ENCODE assay signal across 25 mouse cellular contexts in the genomic region with DNA sequence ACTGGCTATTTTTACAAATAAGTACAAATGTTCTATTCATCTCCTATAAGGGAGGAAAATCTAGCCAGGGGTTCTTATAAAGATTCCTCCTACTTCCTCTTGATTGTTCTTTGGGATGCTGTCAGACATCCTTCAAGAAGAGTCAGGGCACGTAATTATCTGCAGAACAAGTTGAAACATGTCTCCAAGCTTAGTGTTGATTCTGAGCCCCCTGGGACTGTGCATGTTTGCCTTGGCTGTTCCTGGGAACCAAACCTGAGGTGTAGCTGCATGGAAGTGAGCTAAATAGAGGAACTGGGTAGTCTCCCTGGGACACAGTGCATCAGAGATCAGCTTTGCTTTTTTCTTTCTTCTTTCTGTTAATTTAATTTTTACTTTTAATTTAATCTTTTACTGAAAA.
A peak's percentile ranks its signal among the peaks of the same experiment; 100 is the strongest.
DNase-seq lines count a peak whose midpoint lies in the region; ATAC-seq lines count a peak whose summit lies in the region.
"Had no signal": no experiment of that assay in that cellular context is flagged by ENCODE, and none has a peak within 500 bp of the region (broad histone marks: within the 10 kb centered on the region; RNA-seq: fewer than 3 reads in every experiment).

No protein-coding gene starts in this region.

- H3K9ac ChIP-seq in embryonic facial prominence, embryonic 11.5 days (replicated peaks; ENCODE audit: low read length) = no peak overlapping the region
- no peak overlapping the region for H3K9ac ChIP-seq in midbrain, embryonic 14.5 days (replicated peaks; ENCODE audit: low read length)
- H3K9ac ChIP-seq in midbrain, embryonic 11.5 days (ENCODE audit: low read length) = no peak overlapping the region
- H3K9ac ChIP-seq: embryonic facial prominence, embryonic 15.5 days; heart, embryonic 13.5 days; hindbrain, embryonic 12.5 days had no signal

- peak; percentile 7 for DNase-seq in embryonic facial prominence, embryonic 11.5 days (ENCODE audit: low spot score)
- no peak for DNase-seq in embryonic facial prominence, embryonic 10.5 days (ENCODE audit: low spot score)
- DNase-seq in midbrain, embryonic 14.5 days = peak; percentile 28
- no peak for DNase-seq in midbrain, embryonic 11.5 days (ENCODE audit: low spot score, missing footprints)
- peak; percentile 39 for DNase-seq in embryo, embryonic 10.5 days (ENCODE audit: low spot score)
- DNase-seq in mesoderm, embryonic 11.5 days (ENCODE audit: low read depth, low spot score) = peak; percentile 30
- no peak for DNase-seq in lung, postnatal 10 days
- no peak for DNase-seq in left cerebral cortex, postnatal 4 days
- DNase-seq: adrenal gland, postnatal 25 days; B cell, adult 2 months; cerebellum, adult 11 months; cerebellum, adult 8-10 months; cerebellum, postnatal 25 days; gastrocnemius, postnatal 14 days; heart, postnatal 36 days; kidney, adult 11 months had no signal

- H3K9me3 ChIP-seq in embryonic facial prominence, embryonic 11.5 days (replicated peaks; ENCODE audit: control insufficient read depth, low read length) = no peaks in the 10 kb centered on the region
- no peaks in the 10 kb centered on the region for H3K9me3 ChIP-seq in embryonic facial prominence, embryonic 10.5 days
- H3K9me3 ChIP-seq in midbrain, embryonic 14.5 days (ENCODE audit: control insufficient read depth, low read length) = no peaks in the 10 kb centered on the region
- H3K9me3 ChIP-seq in midbrain, embryonic 11.5 days (ENCODE audit: control insufficient read depth, low read length) = no peaks in the 10 kb centered on the region
- H3K9me3 ChIP-seq: embryonic facial prominence, embryonic 15.5 days; forebrain, embryonic 10.5 days; heart, embryonic 13.5 days; hindbrain, embryonic 12.5 days had no signal

- no peak for ATAC-seq in embryonic facial prominence, embryonic 11.5 days (replicated peaks; ENCODE audit: insufficient number of reproducible peaks, low FRiP score, low TSS enrichment, low read depth)
- no peak for ATAC-seq in midbrain, embryonic 14.5 days (ENCODE audit: low FRiP score, low TSS enrichment)
- ATAC-seq in midbrain, embryonic 11.5 days (ENCODE audit: low FRiP score) = no peak
- ATAC-seq: activated CD4-positive, CD25-positive, alpha-beta regulatory T cell, adult 4 months; CD4-positive, CD25-positive, alpha-beta regulatory T cell, adult 4 months; forebrain, embryonic 16.5 days; hindbrain, postnatal 0 days had no signal

- H3K4me3 ChIP-seq in embryonic facial prominence, embryonic 11.5 days (ENCODE audit: low read depth, low read length) = no peak overlapping the region
- no peak overlapping the region for H3K4me3 ChIP-seq in embryonic facial prominence, embryonic 10.5 days
- H3K4me3 ChIP-seq in midbrain, embryonic 14.5 days (replicated peaks; ENCODE audit: low read depth, low read length) = no peak overlapping the region
- no peak overlapping the region for H3K4me3 ChIP-seq in midbrain, embryonic 11.5 days (ENCODE audit: low read depth, low read length)
- H3K4me3 ChIP-seq: embryonic facial prominence, embryonic 15.5 days; erythroblast, embryonic 14.5 days; forebrain, embryonic 10.5 days; heart, embryonic 13.5 days; hindbrain, embryonic 12.5 days had no signal

- intact Hi-C loops in left cerebral cortex, postnatal 4 days (cut with DNase I) = no loop called here

- no peaks in the 10 kb centered on the region for H3K36me3 ChIP-seq in embryonic facial prominence, embryonic 11.5 days (replicated peaks; ENCODE audit: control insufficient read depth, insufficient read depth, low read depth, low read length)
- H3K36me3 ChIP-seq in embryonic facial prominence, embryonic 10.5 days (replicated peaks) = no peaks in the 10 kb centered on the region
- H3K36me3 ChIP-seq in midbrain, embryonic 14.5 days (ENCODE audit: control insufficient read depth, insufficient read depth, low read length) = no peaks in the 10 kb centered on the region
- H3K36me3 ChIP-seq in midbrain, embryonic 11.5 days (ENCODE audit: control insufficient read depth, insufficient read depth, low read length) = no peaks in the 10 kb centered on the region
- H3K36me3 ChIP-seq: embryonic facial prominence, embryonic 15.5 days; forebrain, embryonic 10.5 days; heart, embryonic 13.5 days; hindbrain, embryonic 12.5 days had no signal

- WGBS in embryonic facial prominence, embryonic 11.5 days = 23% methylated on average over 1 of the region's 1 CpGs
- WGBS in embryonic facial prominence, embryonic 10.5 days = 29% methylated on average over 1 of the region's 1 CpGs
- WGBS in midbrain, embryonic 14.5 days = 59% methylated on average over 1 of the region's 1 CpGs
- 71% methylated on average over 1 of the region's 1 CpGs for WGBS in midbrain, embryonic 11.5 days

- no peak overlapping the region for H3K4me2 ChIP-seq in embryonic facial prominence, embryonic 11.5 days (ENCODE audit: low read depth, low read length)
- H3K4me2 ChIP-seq in midbrain, embryonic 14.5 days (ENCODE audit: low read length) = no peak overlapping the region
- no peak overlapping the region for H3K4me2 ChIP-seq in midbrain, embryonic 11.5 days
- H3K4me2 ChIP-seq: embryonic facial prominence, embryonic 15.5 days; heart, embryonic 13.5 days; hindbrain, embryonic 12.5 days had no signal

- H3K27ac ChIP-seq in embryonic facial prominence, embryonic 11.5 days (replicated peaks; ENCODE audit: low read depth, low read length) = no peak overlapping the region
- no peak overlapping the region for H3K27ac ChIP-seq in embryonic facial prominence, embryonic 10.5 days (replicated peaks)
- H3K27ac ChIP-seq in midbrain, embryonic 14.5 days (replicated peaks; ENCODE audit: low read depth, low read length) = no peak overlapping the region
- no peak overlapping the region for H3K27ac ChIP-seq in midbrain, embryonic 11.5 days (ENCODE audit: low read depth, low read length)
- H3K27ac ChIP-seq: embryonic facial prominence, embryonic 15.5 days; forebrain, embryonic 10.5 days; heart, embryonic 13.5 days; hindbrain, embryonic 12.5 days; hindbrain, postnatal 0 days had no signal

- H3K27me3 ChIP-seq in embryonic facial prominence, embryonic 11.5 days (ENCODE audit: control insufficient read depth, insufficient read depth, low read length) = no peaks in the 10 kb centered on the region
- no peaks in the 10 kb centered on the region for H3K27me3 ChIP-seq in embryonic facial prominence, embryonic 10.5 days (replicated peaks; ENCODE audit: low read depth, poor library complexity, severe bottlenecking)
- no peaks in the 10 kb centered on the region for H3K27me3 ChIP-seq in midbrain, embryonic 14.5 days (ENCODE audit: control insufficient read depth, insufficient read depth, low read length)
- no peaks in the 10 kb centered on the region for H3K27me3 ChIP-seq in midbrain, embryonic 11.5 days (ENCODE audit: control insufficient read depth, insufficient read depth, low read length)
- H3K27me3 ChIP-seq: embryonic facial prominence, embryonic 15.5 days; heart, embryonic 13.5 days; hindbrain, embryonic 12.5 days had no signal

- H3K4me1 ChIP-seq in embryonic facial prominence, embryonic 11.5 days (ENCODE audit: control insufficient read depth, insufficient read depth, low read length) = no peaks in the 10 kb centered on the region
- peaks cover 4% of the 10 kb centered on the region; the same call in 1 of the 2 replicates for H3K4me1 ChIP-seq in embryonic facial prominence, embryonic 10.5 days
- H3K4me1 ChIP-seq in midbrain, embryonic 14.5 days (ENCODE audit: control insufficient read depth, insufficient read depth, low read length) = no peaks in the 10 kb centered on the region
- H3K4me1 ChIP-seq in midbrain, embryonic 11.5 days (ENCODE audit: control insufficient read depth, insufficient read depth, low read length) = no peaks in the 10 kb centered on the region
- H3K4me1 ChIP-seq: embryonic facial prominence, embryonic 15.5 days; forebrain, embryonic 10.5 days; heart, embryonic 13.5 days; hindbrain, embryonic 12.5 days had no signal

Comparison
In these comparisons a context has a peak if more than half of its experiments do, and no peak if none do; other contexts are left out.
1. DNase-seq: peak in embryonic facial prominence, embryonic 11.5 days (single experiment), midbrain, embryonic 14.5 days (single experiment), embryo, embryonic 10.5 days (single experiment) and mesoderm, embryonic 11.5 days (single experiment); none in embryonic facial prominence, embryonic 10.5 days (single experiment), midbrain, embryonic 11.5 days (single experiment), lung, postnatal 10 days (single experiment) and left cerebral cortex, postnatal 4 days (single experiment).